21 mouse cellular contexts compared by ENCODE assay signal in the genomic region with DNA sequence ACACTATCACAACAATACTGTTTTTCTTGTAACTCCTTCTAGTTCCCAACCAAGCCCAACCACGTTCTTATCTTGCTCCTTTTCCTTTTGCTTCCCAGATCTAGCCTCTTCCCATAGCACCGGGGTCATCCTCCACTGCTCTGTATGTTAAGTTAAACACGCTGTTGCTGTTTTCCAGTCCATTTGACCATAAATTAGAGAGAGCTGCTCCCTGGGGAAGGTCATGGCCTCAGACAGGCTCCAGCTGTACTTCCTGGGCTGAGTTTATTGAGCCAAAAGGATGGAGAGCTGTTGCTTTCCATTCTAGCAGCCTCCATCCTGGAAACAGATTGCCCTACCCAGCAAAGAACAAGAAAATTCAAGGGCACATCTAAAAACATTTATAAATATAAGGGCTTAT. TPM values are rescaled to one million over a fixed set of nuclear protein-coding genes. Genes with fewer than 3 reads are reported as not detected.
DNase-seq lines count a peak whose midpoint lies in the region; ATAC-seq and TF ChIP-seq lines count a peak whose summit lies in the region.
"Had no signal": no experiment of that assay in that cellular context is flagged by ENCODE, and none has a peak within 500 bp of the region (broad histone marks: within the 10 kb centered on the region; RNA-seq: fewer than 3 reads in every experiment).

No protein-coding gene starts in this region.

- H3K27ac ChIP-seq in intestine, embryonic 14.5 days (ENCODE audit: low read depth), result peak overlapping the region; percentile 33; the same call in 1 of the 2 replicates
- H3K27ac ChIP-seq in intestine, postnatal 0 days (ENCODE audit: low read depth, low read length), result no peak overlapping the region
- H3K27ac ChIP-seq in heart, adult 2 months, result no peak overlapping the region
- H3K27ac ChIP-seq in heart, embryonic 12.5 days (ENCODE audit: poor library complexity, severe bottlenecking), result no peak overlapping the region
- H3K27ac ChIP-seq: neural tube, embryonic 12.5 days had no signal

- H3K36me3 ChIP-seq in intestine, embryonic 14.5 days (ENCODE audit: control insufficient read depth, insufficient read depth, low read length), result no peaks in the 10 kb centered on the region
- H3K36me3 ChIP-seq in intestine, postnatal 0 days (ENCODE audit: control insufficient read depth, insufficient read depth), result no peaks in the 10 kb centered on the region
- H3K36me3 ChIP-seq in heart, adult 2 months (ENCODE audit: control insufficient read depth, insufficient read depth, low read length), result no peaks in the 10 kb centered on the region
- no peaks in the 10 kb centered on the region for H3K36me3 ChIP-seq in heart, embryonic 12.5 days
- H3K36me3 ChIP-seq: G1E; neural tube, embryonic 12.5 days had no signal

- WGBS in intestine, embryonic 14.5 days, result 23% methylated on average over 3 of the region's 3 CpGs
- 54% methylated on average over 3 of the region's 3 CpGs for WGBS in intestine, postnatal 0 days
- WGBS in heart, adult 2 months, result 32% methylated on average over 3 of the region's 3 CpGs
- 41% methylated on average over 3 of the region's 3 CpGs for WGBS in heart, embryonic 12.5 days

- H3K9me3 ChIP-seq in intestine, embryonic 14.5 days (ENCODE audit: control insufficient read depth, low read length), result no peaks in the 10 kb centered on the region
- H3K9me3 ChIP-seq in intestine, postnatal 0 days (ENCODE audit: control insufficient read depth), result no peaks in the 10 kb centered on the region
- no peaks in the 10 kb centered on the region for H3K9me3 ChIP-seq in heart, embryonic 12.5 days (replicated peaks)
- H3K9me3 ChIP-seq: G1E; megakaryocyte, embryonic 14.5 days; neural tube, embryonic 12.5 days had no signal

- TF ChIP-seq POLR2A in heart, adult 2 months (IDR thresholded peaks at IDR 0.05; ENCODE audit: insufficient read depth, low read depth, low read length), result no peak

- TF ChIP-seq CTCF in intestine, postnatal 0 days (IDR thresholded peaks at IDR 0.05; ENCODE audit: low read depth), result no peak
- no peak for TF ChIP-seq CTCF in heart, adult 2 months (IDR thresholded peaks at IDR 0.05)

- DNase-seq in intestine, embryonic 14.5 days (ENCODE audit: low spot score), result no peak
- peak in 1 of 2 experiments; percentile 51 for DNase-seq in heart, adult 2 months
- peak; percentile 78 for DNase-seq in kidney, postnatal 10 days
- no peak for DNase-seq in Muller cell, postnatal 12 days (ENCODE audit: inconsistent ontology term)
- DNase-seq in cerebellum, adult 9-10 months, result no peak
- DNase-seq: adrenal gland, adult 2 months; cerebellum, adult 2 months; gastrocnemius, postnatal 14 days; right cerebral cortex, postnatal 25 days had no signal

- intact Hi-C loops in heart, adult 2 months (cut with DNase I), result no loop called here

- H3K4me2 ChIP-seq in intestine, embryonic 14.5 days (ENCODE audit: low read length), result no peak overlapping the region
- no peak overlapping the region for H3K4me2 ChIP-seq in intestine, postnatal 0 days (replicated peaks; ENCODE audit: low read depth)
- no peak overlapping the region for H3K4me2 ChIP-seq in heart, embryonic 12.5 days
- H3K4me2 ChIP-seq: neural tube, embryonic 12.5 days had no signal

- no peak overlapping the region for H3K9ac ChIP-seq in intestine, embryonic 14.5 days (ENCODE audit: low read length)
- H3K9ac ChIP-seq in intestine, postnatal 0 days (ENCODE audit: low read depth, low read length), result no peak overlapping the region
- no peak overlapping the region for H3K9ac ChIP-seq in heart, adult 2 months (ENCODE audit: low read depth, low read length)
- no peak overlapping the region for H3K9ac ChIP-seq in heart, embryonic 12.5 days
- H3K9ac ChIP-seq: neural tube, embryonic 12.5 days had no signal

- 0 out of 2 replicates have a peak, but pooled peaks have one; percentile 12 for TF ChIP-seq EP300 in heart, adult 2 months (IDR thresholded peaks at IDR 0.05; ENCODE audit: insufficient read depth, low read depth, low read length)

- H3K79me2 ChIP-seq in heart, adult 2 months (replicated peaks; ENCODE audit: control insufficient read depth, insufficient read depth, low read length), result no peaks in the 10 kb centered on the region

- no peak for ATAC-seq in intestine, embryonic 14.5 days (replicated peaks; ENCODE audit: low FRiP score, low TSS enrichment, low read depth)
- no peak for ATAC-seq in intestine, postnatal 0 days
- peak; percentile 55; the same call in 1 of the 2 replicates for ATAC-seq in heart, embryonic 12.5 days (ENCODE audit: insufficient number of reproducible peaks, low FRiP score)

- no peak overlapping the region for H3K4me3 ChIP-seq in intestine, embryonic 14.5 days (ENCODE audit: low read depth, low read length)
- H3K4me3 ChIP-seq in intestine, postnatal 0 days (ENCODE audit: low read depth, low read length), result no peak overlapping the region
- H3K4me3 ChIP-seq in heart, adult 2 months, result no peak overlapping the region
- no peak overlapping the region for H3K4me3 ChIP-seq in heart, embryonic 12.5 days
- H3K4me3 ChIP-seq: megakaryocyte, embryonic 14.5 days; neural tube, embryonic 12.5 days had no signal

- no peaks in the 10 kb centered on the region for H3K27me3 ChIP-seq in intestine, embryonic 14.5 days (replicated peaks; ENCODE audit: control insufficient read depth, insufficient read depth, low read length)
- H3K27me3 ChIP-seq in intestine, postnatal 0 days (replicated peaks; ENCODE audit: control insufficient read depth, insufficient read depth, low read length), result no peaks in the 10 kb centered on the region
- H3K27me3 ChIP-seq in heart, adult 2 months (ENCODE audit: control insufficient read depth, insufficient read depth, low read length), result no peaks in the 10 kb centered on the region
- no peaks in the 10 kb centered on the region for H3K27me3 ChIP-seq in heart, embryonic 12.5 days (replicated peaks)
- H3K27me3 ChIP-seq: megakaryocyte, embryonic 14.5 days; neural tube, embryonic 12.5 days had no signal

- peaks cover 34% of the 10 kb centered on the region for H3K4me1 ChIP-seq in intestine, embryonic 14.5 days (replicated peaks; ENCODE audit: control insufficient read depth, insufficient read depth, low read length)
- H3K4me1 ChIP-seq in intestine, postnatal 0 days (replicated peaks; ENCODE audit: control insufficient read depth, insufficient read depth, low read length), result 0 out of 2 replicates have a peak, but pooled peaks cover 5% of the 10 kb centered on the region
- peaks cover 5% of the 10 kb centered on the region for H3K4me1 ChIP-seq in heart, adult 2 months (ENCODE audit: control insufficient read depth, insufficient read depth, low read length)
- peaks cover 25% of the 10 kb centered on the region for H3K4me1 ChIP-seq in heart, embryonic 12.5 days (replicated peaks)
- H3K4me1 ChIP-seq: megakaryocyte, embryonic 14.5 days had no signal

RNA-seq across cellular contexts. Expression of gene Gm6993, which starts 7.6 kb away (rescaled TPM):
- polyA plus RNA-seq in intestine, embryonic 14.5 days (2014; fragmentation: Nextera tagmentation; extraction: Ambion mirVana), result not detected in 2 replicates
- polyA plus RNA-seq in intestine, postnatal 0 days (2015; fragmentation: Nextera tagmentation; extraction: Ambion mirVana), result not detected in 2 replicates
- total RNA-seq in heart, adult 2 months (2021), result not detected
- polyA plus RNA-seq in heart, adult 2 months (2012; rRNA removed), result not detected in 2 replicates
- polyA plus RNA-seq in heart, embryonic 12.5 days (2016; fragmentation: Nextera tagmentation; extraction: Ambion mirVana), result not detected in 2 replicates
- total RNA-seq: adrenal gland, adult 2 months; G1E; gastrocnemius, postnatal 14 days; heart, postnatal 36 days; layer of hippocampus, postnatal 14 days; left cerebral cortex, postnatal 36 days; liver, adult 2 months had no signal
- polyA plus RNA-seq: adrenal gland, adult 2 months; cerebellum, adult 2 months; cortical plate, adult 2 months; G1E; liver, adult 2 months; lung, embryonic 16.5 days; neural tube, embryonic 12.5 days; thymus, postnatal 0 days had no signal

RNA-seq across cellular contexts. Expression of gene Lamb1, which starts 16.9 kb away (rescaled TPM):
- polyA plus RNA-seq in intestine, embryonic 14.5 days (2014; fragmentation: Nextera tagmentation; extraction: Ambion mirVana), result 96.3 and 102 TPM in 2 replicates
- polyA plus RNA-seq in intestine, postnatal 0 days (2015; fragmentation: Nextera tagmentation; extraction: Ambion mirVana), result 25.8 and 27.5 TPM in 2 replicates
- total RNA-seq in heart, adult 2 months (2021), result 10 to 100 TPM; 55.3 to 58.1 TPM
- 25.1 and 44.1 TPM in 2 replicates for polyA plus RNA-seq in heart, adult 2 months (2012; rRNA removed)
- 127 and 132 TPM in 2 replicates for polyA plus RNA-seq in heart, embryonic 12.5 days (2016; fragmentation: Nextera tagmentation; extraction: Ambion mirVana)
- polyA plus RNA-seq: G1E had no signal
